Mouse (Mus musculus) hindbrain, embryonic 16.5 days (tissue): Measurements from ENCODE around the gene Lcp2. TPM values are rescaled to one million over a fixed set of nuclear protein-coding genes. Genes with fewer than 3 reads are reported as not detected.
A peak's percentile ranks its signal among the peaks of the same experiment; 100 is the strongest.

Source experiments
- ATAC-seq: fragments of 200-750 bp; cut with Nextera tagmentation; 2 replicates; pipeline ENCODE4 v1.8.0; 2017; ENCODE audit warnings: moderate TSS enrichment, moderate library complexity
- H3K27ac ChIP-seq: fragments of 300-500 bp; sonication (generic); 2 replicates; pipeline ENCODE4 v1.5.1; 2014; ENCODE audit warnings: low read depth, mild to moderate bottlenecking, control low read depth, low read length, moderate library complexity
- H3K27me3 ChIP-seq: fragments of 300-500 bp; sonication (generic); replicated peaks from 2 replicates; pipeline ENCODE4 v1.6.1; 2014; ENCODE audit warnings: low read length; ENCODE audit not compliant: control insufficient read depth, insufficient read depth
- H3K36me3 ChIP-seq: fragments of 300-500 bp; sonication (generic); 2 replicates; pipeline ENCODE4 v1.6.1; 2014; ENCODE audit warnings: mild to moderate bottlenecking, low read length, moderate library complexity, mixed read lengths; ENCODE audit not compliant: control insufficient read depth, insufficient read depth
- H3K4me1 ChIP-seq: fragments of 300-500 bp; sonication (generic); 2 replicates; pipeline ENCODE4 v1.6.1; 2014; ENCODE audit warnings: low read depth, low read length; ENCODE audit not compliant: control insufficient read depth, insufficient read depth
- H3K4me2 ChIP-seq: fragments of 300-500 bp; sonication (generic); 2 replicates; pipeline ENCODE4 v1.6.1; 2014; ENCODE audit warnings: mild to moderate bottlenecking, low read length, control low read depth, moderate library complexity
- H3K4me3 ChIP-seq: fragments of 300-500 bp; sonication (generic); 2 replicates; pipeline ENCODE4 v1.5.1; 2014; ENCODE audit warnings: mild to moderate bottlenecking, low read length, control low read depth, moderate library complexity
- H3K9ac ChIP-seq: fragments of 300-500 bp; sonication (generic); 2 replicates; pipeline ENCODE4 v1.6.1; 2014; ENCODE audit warnings: low read depth, mild to moderate bottlenecking, control low read depth, low read length, moderate library complexity
- H3K9me3 ChIP-seq: fragments of 300-500 bp; sonication (generic); 2 replicates; pipeline ENCODE4 v1.6.1; 2014; ENCODE audit warnings: mild to moderate bottlenecking, low read length, moderate library complexity; ENCODE audit not compliant: control insufficient read depth
- WGBS: fragments of 180-500 bp; shearing (Covaris S2); extraction: QIAGEN DNeasy Blood & Tissue Kit; methylation state at CpG from one replicate; pipeline ENCODE4 v1.1.7; 2014; 5-methylcytosine and 5-hydroxymethylcytosine counted together
- polyA plus RNA-seq: library from polyadenylated mRNA; unstranded; fragments of >200 nt; fragmentation: Nextera tagmentation; extraction: Ambion mirVana; gene quantifications from 2 replicates; pipeline ENCODE4 v1.2.1, GENCODE M21; 2015

Gene Lcp2
- polyA plus RNA-seq, 1 experiment from 2014 or later: 2.3 TPM

- Histone ChIP-seq H3K4me2 (no peak overlapping the region), H3K36me3 (no peaks in the 10 kb centered on the region), H3K27ac (no peak overlapping the region), H3K9me3 (no peaks in the 10 kb centered on the region), H3K4me3 (no peak overlapping the region), H3K27me3 (no peaks in the 10 kb centered on the region), H3K9ac (no peak overlapping the region), H3K4me1 (no peaks in the 10 kb centered on the region)
- 0 out of 2 replicates have a peak, but pooled peaks have one; percentile 14 for ATAC-seq
- 64% methylated on average over 7 of the region's 7 CpGs for WGBS
These were observed 36.4 kb upstream of the Lcp2 start for GRCm38 (mm10) chr11:34010133-34010858.

GRCm38 (mm10) chr11:34010859-34011172, 35.9 kb upstream of the Lcp2 start:
- Histone ChIP-seq H3K27ac (no peak overlapping the region), H3K9ac (no peak overlapping the region), H3K4me2 (no peak overlapping the region), H3K27me3 (no peaks in the 10 kb centered on the region), H3K4me3 (no peak overlapping the region), H3K36me3 (no peaks in the 10 kb centered on the region), H3K9me3 (no peaks in the 10 kb centered on the region), H3K4me1 (no peaks in the 10 kb centered on the region)
- WGBS: 85% methylated on average over 4 of the region's 4 CpGs
- ATAC-seq: no peak

DNA sequence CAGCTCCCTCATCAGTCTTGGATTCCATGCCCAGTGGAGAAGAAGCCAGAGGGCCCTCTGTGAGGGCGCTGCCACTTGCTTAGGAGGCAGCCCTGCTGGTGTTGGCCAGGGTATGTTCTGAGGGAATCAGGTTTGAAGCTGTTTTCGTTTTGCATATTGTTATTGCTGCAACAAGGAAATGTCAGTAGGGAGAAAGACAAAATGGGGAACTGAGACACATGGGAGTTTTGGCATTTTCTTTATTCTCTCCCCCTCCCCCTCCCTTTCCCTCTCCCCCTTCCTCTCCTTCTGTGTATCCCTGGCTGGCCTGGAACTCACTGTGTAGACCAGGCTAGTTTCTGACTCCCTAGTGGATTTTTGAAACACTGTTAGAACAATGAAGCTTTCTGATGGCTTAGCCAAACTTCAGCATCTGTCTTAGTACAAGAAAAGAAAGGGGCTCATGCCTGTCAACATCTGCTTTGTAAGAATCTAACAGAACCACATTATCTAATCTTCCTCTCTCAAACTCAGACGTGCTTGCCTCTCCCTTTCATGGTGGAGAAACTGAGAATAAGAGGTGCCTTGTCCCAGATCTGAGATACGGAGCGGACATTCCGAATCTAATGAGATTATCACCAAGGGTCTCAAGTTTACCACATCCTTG, 34.6 kb upstream of the Lcp2 start:
- Histone ChIP-seq H3K4me3 (no peak overlapping the region), H3K9ac (no peak overlapping the region), H3K36me3 (no peaks in the 10 kb centered on the region), H3K9me3 (no peaks in the 10 kb centered on the region), H3K27ac (no peak overlapping the region), H3K4me2 (no peak overlapping the region), H3K27me3 (no peaks in the 10 kb centered on the region), H3K4me1 (no peaks in the 10 kb centered on the region)
- no peak for ATAC-seq
- WGBS: 81% methylated on average over 6 of the region's 6 CpGs

DNA sequence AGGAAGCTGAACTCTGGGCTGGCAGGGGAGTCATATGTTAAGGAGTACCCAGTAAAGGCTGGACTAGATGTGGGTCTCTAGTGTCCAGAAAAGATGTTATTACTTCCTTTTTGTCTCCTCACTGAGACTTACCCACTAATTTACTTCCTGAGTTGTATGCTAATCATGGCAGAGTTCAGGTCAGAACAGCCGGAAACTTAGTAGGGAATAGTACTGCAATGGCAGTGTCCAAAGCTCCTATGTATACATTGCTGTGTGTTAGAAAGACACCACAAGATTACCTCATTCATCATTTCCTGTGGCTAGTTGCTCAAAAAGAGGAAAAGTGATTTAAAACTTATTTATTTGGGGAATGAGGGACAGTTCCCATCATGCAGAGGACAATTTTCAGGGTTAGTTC, 21.6 kb upstream of the Lcp2 start:
- H3K9me3 ChIP-seq: no peaks in the 10 kb centered on the region
- no peak for ATAC-seq
- H3K4me3 ChIP-seq: no peak overlapping the region
- H3K27ac ChIP-seq: no peak overlapping the region
- no peaks in the 10 kb centered on the region for H3K36me3 ChIP-seq
- no peak overlapping the region for H3K4me2 ChIP-seq
- H3K27me3 ChIP-seq: no peaks in the 10 kb centered on the region
- no peak overlapping the region for H3K9ac ChIP-seq
- WGBS: 91% methylated on average over 1 of the region's 1 CpGs
- no peaks in the 10 kb centered on the region for H3K4me1 ChIP-seq

GRCm38 (mm10) chr11:34029658-34030057, 17.1 kb upstream of the Lcp2 start:
- H3K4me1 ChIP-seq: no peaks in the 10 kb centered on the region
- H3K27me3 ChIP-seq: no peaks in the 10 kb centered on the region
- H3K4me3 ChIP-seq: no peak overlapping the region
- WGBS: 64% methylated on average over 5 of the region's 5 CpGs
- ATAC-seq: no peak
- H3K36me3 ChIP-seq: no peaks in the 10 kb centered on the region
- no peak overlapping the region for H3K27ac ChIP-seq
- no peak overlapping the region for H3K9ac ChIP-seq
- no peak overlapping the region for H3K4me2 ChIP-seq
- H3K9me3 ChIP-seq: no peaks in the 10 kb centered on the region

GRCm38 (mm10) chr11:34031015-34031805, 15.5 kb upstream of the Lcp2 start:
- ATAC-seq: no peak
- Histone ChIP-seq H3K4me1 (no peaks in the 10 kb centered on the region), H3K27ac (no peak overlapping the region), H3K4me2 (no peak overlapping the region), H3K4me3 (no peak overlapping the region), H3K9ac (no peak overlapping the region), H3K27me3 (no peaks in the 10 kb centered on the region), H3K36me3 (no peaks in the 10 kb centered on the region), H3K9me3 (no peaks in the 10 kb centered on the region)
- 70% methylated on average over 8 of the region's 8 CpGs for WGBS

DNA sequence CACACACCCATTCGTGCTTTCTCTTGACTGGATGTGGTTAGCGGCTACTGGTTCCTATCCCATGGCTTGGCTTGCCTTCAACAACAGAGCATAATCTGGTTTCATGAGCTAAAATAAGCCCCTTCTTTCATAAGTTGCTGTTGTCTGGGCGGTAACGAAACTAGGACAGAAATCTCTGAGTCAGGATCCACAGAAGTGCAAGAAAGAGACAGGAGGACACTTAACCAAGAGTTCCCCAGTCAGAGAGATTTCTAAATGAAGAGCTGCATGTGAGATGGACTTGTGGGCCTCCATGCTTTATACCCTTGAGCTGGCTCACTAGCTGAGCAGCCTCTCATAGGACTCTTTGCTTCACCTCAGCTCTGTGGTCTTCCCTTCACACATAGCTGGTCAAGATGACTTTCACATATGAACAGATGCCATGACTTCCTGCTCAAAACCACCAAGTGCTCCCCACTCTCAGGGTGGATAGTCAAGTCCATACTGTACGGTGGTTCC, 12.7 kb upstream of the Lcp2 start:
- Histone ChIP-seq H3K4me3 (no peak overlapping the region), H3K4me2 (no peak overlapping the region), H3K4me1 (no peaks in the 10 kb centered on the region), H3K36me3 (no peaks in the 10 kb centered on the region), H3K27ac (no peak overlapping the region), H3K9me3 (no peaks in the 10 kb centered on the region), H3K9ac (no peak overlapping the region), H3K27me3 (no peaks in the 10 kb centered on the region)
- WGBS: 90% methylated on average over 5 of the region's 5 CpGs
- no peak for ATAC-seq

- WGBS: 92% methylated on average over 2 of the region's 2 CpGs
- no peak overlapping the region for H3K27ac ChIP-seq
- ATAC-seq: no peak
These were observed 11.9 kb upstream of the Lcp2 start for GRCm38 (mm10) chr11:34034794-34035193.

More at GRCm38 (mm10) chr11:34034794-34035193, 11.9 kb upstream of the Lcp2 start:
- Histone ChIP-seq H3K36me3 (no peaks in the 10 kb centered on the region), H3K4me1 (no peaks in the 10 kb centered on the region), H3K9ac (no peak overlapping the region), H3K27me3 (no peaks in the 10 kb centered on the region), H3K9me3 (no peaks in the 10 kb centered on the region), H3K4me3 (no peak overlapping the region), H3K4me2 (no peak overlapping the region)
